Comparison of ENCODE assay signal across 8 mouse cellular contexts in the genomic region with DNA sequence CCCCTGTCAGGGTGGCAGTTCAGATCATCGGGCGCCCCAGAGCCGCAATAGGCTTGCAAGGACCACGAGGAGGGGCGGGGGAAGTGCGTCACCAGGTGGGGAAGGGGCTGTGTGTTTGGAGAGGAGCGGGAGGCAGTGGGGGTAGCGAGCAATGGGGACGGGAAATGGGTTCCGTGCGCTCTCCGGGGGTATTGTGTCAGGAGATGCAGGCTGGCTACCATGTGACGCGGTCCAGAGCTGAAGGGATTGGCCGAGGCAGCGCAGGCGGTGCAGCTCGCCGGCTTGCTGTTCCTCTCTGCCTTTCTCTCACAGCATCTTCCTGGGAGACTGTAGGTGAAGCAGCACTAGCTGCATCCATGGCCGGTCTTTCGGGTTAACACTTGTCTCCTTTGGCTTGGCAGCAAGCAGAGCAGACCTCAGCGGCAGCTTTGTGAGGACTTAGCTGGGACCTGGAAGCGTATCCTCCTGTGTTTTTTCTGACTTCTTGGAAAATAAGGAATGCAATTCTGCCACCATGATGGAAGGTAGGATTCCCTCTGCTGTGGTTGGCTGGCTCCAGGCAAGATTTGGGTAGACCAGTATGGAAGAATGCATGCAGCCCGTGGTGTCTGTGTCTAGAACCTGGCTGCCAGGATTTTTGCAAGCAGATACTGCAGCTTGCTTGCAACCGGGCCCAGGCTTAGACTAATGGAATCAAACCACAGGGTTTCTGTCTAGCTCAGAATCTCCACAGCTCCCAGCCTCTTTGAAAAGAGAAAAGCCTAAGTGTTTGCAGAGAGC. TPM values are rescaled to one million over a fixed set of nuclear protein-coding genes. Genes with fewer than 3 reads are reported as not detected.
DNase-seq lines count a peak whose midpoint lies in the region; ATAC-seq lines count a peak whose summit lies in the region.

No protein-coding gene starts in this region.

- H3K4me2 ChIP-seq in intestine, embryonic 16.5 days (ENCODE audit: low read depth, low read length) = peak overlapping the region; percentile 99

- intact Hi-C loops in left cerebral cortex, postnatal 25 days (cut with DNase I) = loop anchor here (5.0 kb wide), 1 partner anchor 97 kb away; no protein-coding TSS in a partner anchor

- peak overlapping the region; percentile 74 for H3K9ac ChIP-seq in intestine, embryonic 16.5 days (ENCODE audit: low read depth, low read length)

- peak; percentile 5 for DNase-seq in ovary, postnatal 14 days (ENCODE audit: low spot score)
- no peak for DNase-seq in ovary, postnatal 10 days (ENCODE audit: low spot score)
- peak; percentile 65 for DNase-seq in embryo, embryonic 11.5 days (ENCODE audit: low read depth, low spot score)
- peak; percentile 91 to 97 for DNase-seq in left cerebral cortex, postnatal 25 days (ENCODE audit: low spot score in 2 of 2)
- DNase-seq in skeletal muscle tissue, adult 2 months (ENCODE audit: low read depth, low spot score) = peak; percentile 44

- H3K4me3 ChIP-seq in intestine, embryonic 16.5 days (ENCODE audit: low read length) = peak overlapping the region; percentile 49

- H3K27me3 ChIP-seq in intestine, embryonic 16.5 days (replicated peaks; ENCODE audit: control insufficient read depth, insufficient read depth, low read length) = no peaks in the 10 kb centered on the region

- peak; percentile 76 for ATAC-seq in granulocyte monocyte progenitor cell, adult 5-6 weeks (replicated peaks; ENCODE audit: poor library complexity, severe bottlenecking)
- ATAC-seq in intestine, embryonic 16.5 days = peak; percentile 90
- ATAC-seq in megakaryocyte progenitor cell, adult 5-6 weeks (replicated peaks; ENCODE audit: poor library complexity) = peak; percentile 81

- H3K9me3 ChIP-seq in intestine, embryonic 16.5 days (ENCODE audit: control insufficient read depth, low read length) = no peaks in the 10 kb centered on the region

- 4% methylated on average over 25 of the region's 25 CpGs for WGBS in intestine, embryonic 16.5 days

- 0 out of 2 replicates have a peak, but pooled peaks cover 3% of the 10 kb centered on the region for H3K4me1 ChIP-seq in intestine, embryonic 16.5 days (ENCODE audit: control insufficient read depth, insufficient read depth, low read length)

- 0 out of 2 replicates have a peak overlapping the region, but pooled peaks have one; percentile 11 for H3K27ac ChIP-seq in intestine, embryonic 16.5 days (ENCODE audit: low read length)

- no peaks in the 10 kb centered on the region for H3K36me3 ChIP-seq in intestine, embryonic 16.5 days (ENCODE audit: control insufficient read depth, insufficient read depth, low read length)

RNA-seq across cellular contexts. Expression of a gene that starts 19.1 kb away (rescaled TPM):
- 3.4 and 9.2 TPM in 2 replicates for total RNA-seq in granulocyte monocyte progenitor cell, adult 5-6 weeks (2014; fragmentation: Nextera tagmentation)
- total RNA-seq in granulocyte monocyte progenitor cell, adult 5-6 weeks (2017) = 10.4 and 17.0 TPM in 2 replicates
- 8.3 and 8.8 TPM in 2 replicates for polyA plus RNA-seq in intestine, embryonic 16.5 days (2015; fragmentation: Nextera tagmentation; extraction: Ambion mirVana)
- total RNA-seq in left cerebral cortex, postnatal 25 days (2021) = 100 to 1,000 TPM; 293 to 306 TPM
- 4.2 and 4.6 TPM in 2 replicates for total RNA-seq in megakaryocyte progenitor cell, adult 5-6 weeks (2015)
- total RNA-seq in megakaryocyte progenitor cell, adult 5-6 weeks (2017) = 4.2 and 5.3 TPM in 2 replicates

Comparison
In these comparisons a context has a peak if more than half of its experiments do, and no peak if none do; other contexts are left out.
1. RNA of a gene that starts 19.1 kb away (total RNA-seq): 293 to 306 TPM in left cerebral cortex, postnatal 25 days; 3.4 to 17.0 TPM in granulocyte monocyte progenitor cell, adult 5-6 weeks and 4.2 to 5.3 TPM in megakaryocyte progenitor cell, adult 5-6 weeks; every median in the first group is over 10 times any median in the second.
2. Peak in every context shown above with its lines, with median percentiles within 50 percentile points of each other: ATAC-seq.